Mouse (Mus musculus): ENCODE data around the gene Cfdp1.

DNA sequence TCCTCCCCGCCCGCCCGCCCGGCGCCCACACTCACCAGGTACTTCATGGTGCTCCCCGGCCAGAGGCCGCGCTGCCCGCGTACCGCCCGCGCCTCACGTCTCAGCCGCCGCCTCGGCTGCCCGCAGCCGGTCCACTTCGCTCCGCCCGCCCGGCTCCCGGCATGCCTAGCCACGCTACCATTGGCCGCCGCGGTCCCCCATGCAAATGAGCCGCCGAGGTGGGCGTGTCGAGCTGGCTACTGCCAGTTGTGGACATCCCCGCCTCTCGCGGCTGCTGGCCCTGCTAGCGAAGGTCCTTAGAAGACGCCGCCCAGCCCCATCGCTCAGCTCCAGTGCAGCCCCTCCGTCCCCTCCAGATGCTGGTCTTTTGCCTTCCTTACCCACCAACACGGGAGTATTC is 122.1 kb downstream of the Cfdp1 start:
- TF ChIP-seq GATA1 (IDR thresholded peaks at IDR 0.05; ENCODE audit: low read length) (no peak), TAL1 (IDR thresholded peaks at IDR 0.05; ENCODE audit: low read length) (no peak)
